Mouse (Mus musculus) A20 (cell line): ENCODE measurements around the gene Rgl2.
"Not testable (repeated sequence)": the region's sequence is repeated elsewhere in the genome, so short reads cannot be mapped to it uniquely, and the experiment has no call there.

Experiments used
- DNase-seq: peaks from one replicate; pipeline ENCODE4 v3.0.0-alpha.2; 2011; ENCODE audit warnings: low read depth, low spot score

The Rgl2 gene

GRCm38 (mm10) chr17:33968489-33968888 lies 39.1 kb downstream of the Rgl2 start:
- DNase-seq = peak; percentile 70

- DNase-seq = peak; percentile 86
These were observed 39.6 kb downstream of the Rgl2 start for GRCm38 (mm10) chr17:33968927-33969326.

- DNase-seq = peak; percentile 34
These were observed 40.1 kb downstream of the Rgl2 start for GRCm38 (mm10) chr17:33969394-33969793.

GRCm38 (mm10) chr17:33972691-33973090 lies 43.3 kb downstream of the Rgl2 start:
- peak; percentile 49 for DNase-seq

DNA sequence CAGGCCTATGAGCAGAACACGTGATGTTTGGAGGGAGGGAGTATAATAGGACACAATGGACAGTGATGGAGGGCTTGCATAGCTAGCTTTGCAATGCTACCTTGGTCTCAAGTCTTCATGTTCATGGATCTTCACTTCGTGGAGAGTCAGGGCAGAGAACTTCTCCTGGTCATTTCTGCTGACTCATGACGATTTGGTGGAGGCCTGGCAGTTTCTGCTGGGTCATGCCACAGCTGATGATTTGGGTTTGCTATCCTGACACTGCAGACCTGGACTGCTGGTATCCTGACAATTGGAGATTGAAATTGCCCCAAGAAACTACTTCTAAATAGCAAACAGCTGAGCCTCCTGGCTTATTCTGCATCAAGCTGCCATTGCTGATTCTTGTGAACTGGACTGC lies 44.2 kb downstream of the Rgl2 start:
- DNase-seq = no peak

- DNase-seq = peak; percentile 31
These were observed 48.7 kb downstream of the Rgl2 start for GRCm38 (mm10) chr17:33977861-33978557.

GRCm38 (mm10) chr17:33978631-33979031 lies 49.3 kb downstream of the Rgl2 start:
- peak; percentile 97 for DNase-seq

DNA sequence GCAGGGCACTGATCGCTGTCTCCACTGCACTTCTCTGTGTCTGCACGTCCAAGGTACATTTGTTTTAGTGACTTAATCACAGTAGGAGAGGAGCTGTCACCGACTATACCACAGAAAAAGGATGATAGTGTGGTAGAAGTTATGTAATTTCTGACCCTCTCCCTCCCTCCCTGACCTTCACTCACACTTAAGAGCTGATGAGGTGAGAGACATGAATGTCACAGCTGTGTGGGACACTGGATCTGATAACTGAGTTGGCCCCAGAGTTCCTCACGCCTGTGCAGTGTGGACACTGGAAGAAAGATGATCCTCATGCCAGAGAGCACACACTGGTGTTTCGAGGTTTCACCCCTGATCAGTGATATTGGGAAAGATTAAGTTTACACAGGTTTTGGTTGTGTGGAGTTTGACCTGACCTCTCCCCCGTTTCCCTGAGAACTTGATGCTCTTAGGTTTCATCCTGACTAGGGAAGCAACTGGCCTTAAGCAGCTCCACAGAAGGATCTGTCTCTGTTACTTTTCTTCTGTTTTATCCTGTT lies 50.2 kb downstream of the Rgl2 start:
- no peak for DNase-seq

DNA sequence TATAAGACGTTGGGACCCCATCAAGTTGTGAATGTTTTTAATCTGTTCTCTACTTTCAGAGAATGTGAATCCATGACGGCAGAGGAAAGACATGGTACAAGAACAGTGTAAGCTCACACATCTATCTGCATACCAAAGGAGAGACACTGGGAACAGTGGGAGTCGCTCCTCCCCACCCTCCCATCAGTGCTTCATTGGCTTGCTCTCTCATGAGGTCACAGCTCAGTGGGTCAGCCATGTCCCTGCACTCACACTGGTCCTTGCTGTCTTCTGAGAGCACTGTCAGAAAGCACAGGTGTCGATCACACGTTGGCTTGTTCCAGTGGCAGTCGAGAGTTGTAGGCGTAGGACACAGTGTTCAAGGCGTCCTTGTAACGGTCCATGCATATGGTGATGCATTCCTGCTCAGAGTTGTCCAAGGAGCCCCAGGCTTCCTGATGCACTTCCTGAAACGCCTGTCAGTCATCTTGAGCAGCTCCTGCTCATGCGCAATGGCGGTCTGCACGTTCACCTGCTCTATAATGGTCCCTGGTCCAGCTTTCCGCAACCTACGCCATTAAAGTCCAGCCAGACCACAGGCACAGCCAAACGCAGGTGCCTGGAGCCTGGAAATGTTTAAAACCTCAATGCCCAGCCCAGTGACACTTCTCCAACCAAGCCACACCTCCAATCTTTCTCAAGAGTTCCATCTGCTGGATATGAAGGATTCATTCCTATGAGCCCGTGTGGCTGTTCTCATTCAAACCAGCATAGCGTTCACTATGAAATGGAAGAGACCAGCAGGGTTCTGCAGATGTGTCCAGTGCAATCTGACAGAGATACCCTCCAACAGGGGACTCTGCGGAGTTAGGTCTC lies 51.1 kb downstream of the Rgl2 start:
- no peak for DNase-seq

DNA sequence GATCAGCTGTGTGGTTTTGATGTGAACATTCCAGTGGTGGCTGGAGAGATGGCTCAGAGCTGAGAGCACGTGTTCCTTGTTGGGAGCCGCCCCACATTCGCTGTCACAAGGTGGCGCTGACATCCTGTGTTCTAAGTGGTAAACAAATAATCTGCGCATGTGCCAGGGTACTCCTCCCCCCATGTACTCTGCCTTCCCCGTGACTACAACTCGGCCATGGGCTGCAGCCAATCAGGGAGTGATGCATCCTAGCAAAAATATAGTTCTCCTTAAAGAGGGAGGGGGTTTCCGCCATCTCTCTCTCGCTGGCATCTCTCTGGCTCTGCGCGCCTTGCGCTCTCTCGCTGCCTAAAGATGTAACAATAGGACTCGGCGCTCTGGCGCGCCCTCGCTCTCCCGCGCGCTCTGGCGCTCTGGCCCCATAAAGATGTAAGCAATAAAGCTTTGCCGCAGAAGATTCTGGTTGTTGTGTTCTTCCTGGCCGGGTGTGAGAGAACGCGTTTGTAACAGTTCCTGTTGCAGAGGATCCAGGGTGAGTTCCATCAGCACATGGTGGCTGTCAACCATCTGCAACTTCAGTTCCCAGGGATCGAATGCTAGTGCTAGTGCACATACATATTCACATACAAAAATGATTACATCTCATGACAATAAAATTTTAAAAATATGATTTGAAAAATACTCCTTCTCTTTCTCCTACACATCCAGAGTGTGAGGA lies 52.0 kb downstream of the Rgl2 start:
- DNase-seq = not testable (repeated sequence)

GRCm38 (mm10) chr17:33982136-33982535 lies 52.8 kb downstream of the Rgl2 start:
- DNase-seq = not testable (repeated sequence)
